Mouse (Mus musculus) E14TG2a.4 (cell line): Measurements from ENCODE around the gene Ang2.
"Not testable (repeated sequence)": the region's sequence is repeated elsewhere in the genome, so short reads cannot be mapped to it uniquely, and the experiment has no call there.

Experiments
- H3K27me3 ChIP-seq: 2 replicates; pipeline ENCODE4 v1.6.1; 2014; ENCODE audit warnings: low read length, control low read depth; ENCODE audit not compliant: insufficient read depth
- H3K36me3 ChIP-seq: 2 replicates; pipeline ENCODE4 v1.6.1; 2014; ENCODE audit warnings: low read length, control low read depth; ENCODE audit not compliant: insufficient read depth
- H3K4me1 ChIP-seq: replicated peaks from 2 replicates; pipeline ENCODE4 v1.6.1; 2014; ENCODE audit warnings: low read depth, low read length, control low read depth
- H3K4me3 ChIP-seq: replicated peaks from 2 replicates; pipeline ENCODE4 v1.5.1; 2014; ENCODE audit warnings: mild to moderate bottlenecking, low read length
- H3K9me3 ChIP-seq: 2 replicates; pipeline ENCODE4 v1.6.1; 2014; ENCODE audit warnings: low read length, control low read depth
- CTCF ChIP-seq: conservative IDR thresholded peaks from 2 replicates; pipeline ENCODE4 v1.5.1; 2014; ENCODE audit warnings: low read length
- NANOG ChIP-seq: IDR thresholded peaks from 2 replicates; pipeline ENCODE4 v1.6.1; 2014; ENCODE audit warnings: borderline replicate concordance, low read length, mixed read lengths
- POU5F1 ChIP-seq: IDR thresholded peaks from 2 replicates; pipeline ENCODE4 v1.6.1; 2014; ENCODE audit warnings: low read length, borderline replicate concordance

The Ang2 gene

GRCm38 (mm10) chr14:51199098-51200023 lies at the start of gene Ang2:
Gene Ang2, minus strand, starts transcription at chr14:51199148.
- H3K4me1 ChIP-seq, result peaks cover 16% of the 10 kb centered on the region
- TF ChIP-seq CTCF (no peak), NANOG (no peak), POU5F1 (no peak)
- H3K36me3 ChIP-seq, result no peaks in the 10 kb centered on the region
- H3K9me3 ChIP-seq, result no peaks in the 10 kb centered on the region
- no peaks in the 10 kb centered on the region for H3K27me3 ChIP-seq
- no peak within 1 kb of the TSS for H3K4me3 ChIP-seq

- Histone ChIP-seq H3K36me3 (no peaks in the 10 kb centered on the region), H3K27me3 (peaks cover 28% of the 10 kb centered on the region), H3K4me1 (peaks cover 11% of the 10 kb centered on the region), H3K9me3 (peaks cover 9% of the 10 kb centered on the region; the same call in 1 of the 2 replicates), H3K4me3 (no peak overlapping the region)
- TF ChIP-seq NANOG, result peak; percentile 80
- no peak for TF ChIP-seq CTCF
- TF ChIP-seq POU5F1, result no peak
Measured at GRCm38 (mm10) chr14:51247736-51248135, 48.8 kb upstream of the Ang2 start.

- peaks cover 9% of the 10 kb centered on the region; the same call in 1 of the 2 replicates for H3K9me3 ChIP-seq
- H3K4me1 ChIP-seq, result 0 out of 2 replicates have a peak, but pooled peaks cover 4% of the 10 kb centered on the region
- H3K4me3 ChIP-seq, result no peak overlapping the region
- peaks cover 6% of the 10 kb centered on the region for H3K27me3 ChIP-seq
- H3K36me3 ChIP-seq, result no peaks in the 10 kb centered on the region
- peak; percentile 57 for TF ChIP-seq CTCF
- no peak for TF ChIP-seq NANOG
Measured at GRCm38 (mm10) chr14:51240899-51241298, 42.0 kb upstream of the Ang2 start.

- H3K27me3 ChIP-seq, result not testable (repeated sequence)
Measured at GRCm38 (mm10) chr14:51237488-51237887, 38.5 kb upstream of the Ang2 start.

GRCm38 (mm10) chr14:51229657-51230056 lies 30.7 kb upstream of the Ang2 start:
- H3K4me3 ChIP-seq, H3K36me3 ChIP-seq, H3K27me3 ChIP-seq, H3K9me3 ChIP-seq, H3K4me1 ChIP-seq: not testable (repeated sequence)

More at GRCm38 (mm10) chr14:51237488-51237887, 38.5 kb upstream of the Ang2 start:
- H3K4me3 ChIP-seq, H3K4me1 ChIP-seq, H3K36me3 ChIP-seq, H3K9me3 ChIP-seq: not testable (repeated sequence)

- H3K9me3 ChIP-seq, H3K4me1 ChIP-seq, H3K4me3 ChIP-seq, H3K36me3 ChIP-seq, H3K27me3 ChIP-seq: not testable (repeated sequence)
Measured at GRCm38 (mm10) chr14:51220075-51220474, 21.1 kb upstream of the Ang2 start.

- Histone ChIP-seq H3K36me3 (no peaks in the 10 kb centered on the region), H3K27me3 (no peaks in the 10 kb centered on the region), H3K9me3 (no peaks in the 10 kb centered on the region), H3K4me1 (no peaks in the 10 kb centered on the region), H3K4me3 (no peak within 1 kb of the TSS)
- no peak for TF ChIP-seq CTCF
- no peak for TF ChIP-seq NANOG
- no peak for TF ChIP-seq POU5F1
Measured at GRCm38 (mm10) chr14:51203115-51203514, 4.2 kb upstream of the Ang2 start, which contains the start of gene Ear14. Gene Ear14, plus strand, starts transcription at chr14:51203391.

GRCm38 (mm10) chr14:51200466-51200865 lies 1.5 kb upstream of the Ang2 start:
- Histone ChIP-seq H3K4me3 (no peak overlapping the region), H3K9me3 (no peaks in the 10 kb centered on the region), H3K4me1 (peaks cover 10% of the 10 kb centered on the region), H3K36me3 (no peaks in the 10 kb centered on the region), H3K27me3 (no peaks in the 10 kb centered on the region)
- TF ChIP-seq POU5F1 (no peak), CTCF (no peak), NANOG (no peak)

- Histone ChIP-seq H3K27me3 (no peaks in the 10 kb centered on the region), H3K36me3 (no peaks in the 10 kb centered on the region), H3K4me1 (peaks cover 15% of the 10 kb centered on the region), H3K4me3 (no peak overlapping the region), H3K9me3 (no peaks in the 10 kb centered on the region)
- no peak for TF ChIP-seq CTCF
Measured at GRCm38 (mm10) chr14:51200054-51200453, 1.1 kb upstream of the Ang2 start.
